Mouse (Mus musculus) bone marrow macrophage, adult 2 months (primary cell): ENCODE data around the gene Mfsd2b.

Experiments used
- CTCF ChIP-seq: IDR thresholded peaks from 2 replicates; pipeline ENCODE4 v1.5.1; 2012; ENCODE audit warnings: low read depth, mild to moderate bottlenecking, low read length, moderate library complexity
- POLR2A ChIP-seq: IDR thresholded peaks from 2 replicates; pipeline ENCODE4 v1.6.1; 2012; ENCODE audit warnings: mild to moderate bottlenecking, low read depth, low read length, borderline replicate concordance

GRCm38 (mm10) chr12:4856160-4856559 lies 18.0 kb downstream of the Mfsd2b start:
- TF ChIP-seq CTCF = peak; percentile 29; the same call in 1 of the 2 replicates
- TF ChIP-seq POLR2A = no peak
